Mouse (Mus musculus) neural tube, embryonic 11.5 days (tissue): Measurements from ENCODE around the gene Gm21887. TPM values are rescaled to one million over a fixed set of nuclear protein-coding genes. Genes with fewer than 3 reads are reported as not detected.
A peak's percentile ranks its signal among the peaks of the same experiment; 100 is the strongest.
"Not testable (repeated sequence)": the region's sequence is repeated elsewhere in the genome, so short reads cannot be mapped to it uniquely, and the experiment has no call there.

Source experiments
- ATAC-seq: fragments of 200-750 bp; cut with Nextera tagmentation; 2 replicates; pipeline ENCODE4 v1.8.0; 2017; ENCODE audit warnings: moderate number of reproducible peaks, mild to moderate bottlenecking, moderate TSS enrichment, moderate library complexity; ENCODE audit not compliant: insufficient read depth, low FRiP score, low TSS enrichment
- DNase-seq: peaks from one replicate; pipeline ENCODE4 v3.0.0-alpha.2; 2015; ENCODE audit warnings: low spot score
- H3K27ac ChIP-seq: fragments of 300-500 bp; sonication (generic); 2 replicates; pipeline ENCODE4 v1.5.1; 2014; ENCODE audit warnings: low read depth, mild to moderate bottlenecking, low read length
- H3K27me3 ChIP-seq: fragments of 300-500 bp; sonication (generic); 2 replicates; pipeline ENCODE4 v1.6.1; 2014; ENCODE audit warnings: mild to moderate bottlenecking, low read length, mixed read lengths; ENCODE audit not compliant: control insufficient read depth, insufficient read depth
- H3K36me3 ChIP-seq: fragments of 300-500 bp; sonication (generic); 2 replicates; pipeline ENCODE4 v1.6.1; 2014; ENCODE audit warnings: mild to moderate bottlenecking, low read length, moderate library complexity, mixed read lengths; ENCODE audit not compliant: control insufficient read depth, insufficient read depth
- H3K4me1 ChIP-seq: fragments of 300-500 bp; sonication (generic); 2 replicates; pipeline ENCODE4 v1.6.1; 2014; ENCODE audit warnings: low read length, mixed read lengths; ENCODE audit not compliant: control insufficient read depth, insufficient read depth
- H3K4me2 ChIP-seq: fragments of 300-500 bp; sonication (generic); 2 replicates; pipeline ENCODE4 v1.6.1; 2014; ENCODE audit warnings: low read depth, mild to moderate bottlenecking, moderate library complexity
- H3K4me3 ChIP-seq: fragments of 300-500 bp; sonication (generic); 2 replicates; pipeline ENCODE4 v1.5.1; 2014; ENCODE audit warnings: low read depth, low read length
- H3K9ac ChIP-seq: fragments of 300-500 bp; sonication (generic); 2 replicates; pipeline ENCODE4 v1.6.1; 2014; ENCODE audit warnings: mild to moderate bottlenecking, low read length
- H3K9me3 ChIP-seq: fragments of 300-500 bp; sonication (generic); 2 replicates; pipeline ENCODE4 v1.6.1; 2016; ENCODE audit warnings: low read length; ENCODE audit not compliant: control insufficient read depth
- WGBS: fragments of 180-500 bp; shearing (Covaris S2); extraction: QIAGEN DNeasy Blood & Tissue Kit; methylation state at CpG from one replicate; pipeline ENCODE4 v1.1.7; 2014; 5-methylcytosine and 5-hydroxymethylcytosine counted together
- polyA plus RNA-seq: library from polyadenylated mRNA; unstranded; fragments of >200 nt; fragmentation: Nextera tagmentation; extraction: Ambion mirVana; gene quantifications from 2 replicates; pipeline ENCODE4 v1.2.1, GENCODE M21; 2014

Gene Gm21887
- polyA plus RNA-seq, 1 experiment from 2014 or later, result 214 TPM

DNA sequence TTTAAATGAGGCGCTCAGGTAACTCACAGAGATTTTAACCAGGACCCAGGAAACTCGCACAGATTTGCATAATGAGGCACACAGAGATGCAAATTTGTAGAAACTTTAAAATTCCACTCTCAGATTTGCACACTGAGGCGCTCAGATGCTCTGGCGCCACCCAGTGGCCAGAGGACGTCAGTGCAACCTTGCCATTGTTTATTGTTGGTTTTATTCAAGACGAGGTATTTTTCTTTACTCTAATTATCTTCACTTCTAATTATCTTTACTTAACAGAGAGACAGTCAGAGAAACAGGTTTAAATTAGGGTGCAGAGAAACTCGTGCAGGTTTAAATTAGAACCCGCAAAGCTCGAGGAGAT lies 11.2 kb downstream of the Gm21887 start:
- peaks cover 20% of the 10 kb centered on the region for H3K9me3 ChIP-seq
- ATAC-seq, H3K4me3 ChIP-seq, H3K27ac ChIP-seq, H3K27me3 ChIP-seq, H3K4me1 ChIP-seq, H3K4me2 ChIP-seq, H3K9ac ChIP-seq: not testable (repeated sequence)
- DNase-seq, result peak; percentile 70
- peaks cover 16% of the 10 kb centered on the region for H3K36me3 ChIP-seq
- WGBS, result 48% methylated on average over 9 of the region's 9 CpGs

DNA sequence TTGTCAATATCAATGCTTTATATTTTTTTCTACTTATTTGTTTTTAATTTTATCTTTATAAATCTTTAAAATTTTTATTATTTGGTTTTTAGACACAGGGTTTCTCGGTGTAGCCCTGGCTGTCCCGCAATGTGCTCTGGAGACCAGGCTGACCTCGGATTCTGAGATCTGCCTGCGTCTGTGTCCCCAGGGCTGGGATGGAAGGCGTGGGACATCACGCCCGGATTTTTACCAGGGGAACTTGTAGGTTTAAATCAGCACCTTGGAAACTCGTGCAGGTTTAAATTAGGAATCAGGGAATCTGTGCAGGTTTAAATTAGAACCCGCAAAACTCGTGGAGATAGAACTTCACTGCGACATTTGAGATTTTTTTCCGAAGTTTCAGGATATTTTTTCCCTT lies 11.7 kb downstream of the Gm21887 start:
- H3K4me1 ChIP-seq, H3K9ac ChIP-seq, H3K4me3 ChIP-seq, H3K27me3 ChIP-seq, ATAC-seq, H3K27ac ChIP-seq, H3K4me2 ChIP-seq: not testable (repeated sequence)
- peak; percentile 18 for DNase-seq
- Histone ChIP-seq H3K9me3 (peaks cover 20% of the 10 kb centered on the region), H3K36me3 (peaks cover 16% of the 10 kb centered on the region)
- WGBS, result 78% methylated on average over 12 of the region's 12 CpGs

DNA sequence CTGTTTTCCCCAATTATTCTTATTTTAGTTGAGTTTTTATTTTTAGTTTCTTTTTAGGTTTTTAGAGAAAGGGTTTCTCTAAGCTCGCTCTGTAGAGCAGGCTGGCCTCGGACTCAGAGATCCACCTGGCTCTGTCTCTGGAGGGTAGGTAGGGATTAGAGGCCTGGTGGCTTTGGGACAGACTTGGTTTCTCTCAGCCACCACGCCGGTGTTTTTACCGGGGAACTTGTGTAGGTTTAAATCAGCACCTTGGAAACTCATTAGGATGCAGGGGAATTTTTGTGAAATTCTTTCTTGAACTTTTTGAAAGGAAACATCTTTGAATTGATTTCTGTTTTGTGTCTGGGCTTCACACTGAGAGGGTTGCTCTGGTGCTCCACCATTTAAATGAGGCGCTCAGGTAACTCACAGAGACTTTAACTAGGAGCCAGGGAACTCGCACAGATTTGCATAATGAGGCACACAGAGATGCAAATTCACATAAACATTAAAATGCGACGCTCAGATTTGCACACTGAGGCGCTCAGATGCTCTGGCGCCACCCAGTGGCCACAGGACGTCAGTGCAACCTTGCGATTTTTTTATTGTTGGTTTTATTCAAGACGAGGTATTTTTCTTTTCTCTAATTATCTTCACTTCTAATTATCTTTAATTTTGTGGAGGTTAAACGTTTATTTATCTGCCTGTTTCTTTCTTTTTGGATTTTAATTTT lies 12.4 kb downstream of the Gm21887 start:
- H3K27me3 ChIP-seq, H3K9ac ChIP-seq, H3K4me1 ChIP-seq, ATAC-seq, H3K4me3 ChIP-seq, H3K27ac ChIP-seq, H3K4me2 ChIP-seq: not testable (repeated sequence)
- Histone ChIP-seq H3K36me3 (peaks cover 16% of the 10 kb centered on the region), H3K9me3 (peaks cover 20% of the 10 kb centered on the region)
- WGBS, result 51% methylated on average over 15 of the region's 15 CpGs
- peak; percentile 74 for DNase-seq

Other genes with a start within 250 kb of the Gm21887 start
- not detected in 2 replicates for gene 4933400A11Rik, start 230.0 kb upstream of the Gm21887 start, polyA plus RNA-seq